Mouse (Mus musculus): ENCODE measurements around the gene Gpr153. TPM values are rescaled to one million over a fixed set of nuclear protein-coding genes. Genes with fewer than 3 reads are reported as not detected.
A peak's percentile ranks its signal among the peaks of the same experiment; 100 is the strongest.

Gene Gpr153
- total RNA-seq, 1 experiment: 5.1 TPM

DNA sequence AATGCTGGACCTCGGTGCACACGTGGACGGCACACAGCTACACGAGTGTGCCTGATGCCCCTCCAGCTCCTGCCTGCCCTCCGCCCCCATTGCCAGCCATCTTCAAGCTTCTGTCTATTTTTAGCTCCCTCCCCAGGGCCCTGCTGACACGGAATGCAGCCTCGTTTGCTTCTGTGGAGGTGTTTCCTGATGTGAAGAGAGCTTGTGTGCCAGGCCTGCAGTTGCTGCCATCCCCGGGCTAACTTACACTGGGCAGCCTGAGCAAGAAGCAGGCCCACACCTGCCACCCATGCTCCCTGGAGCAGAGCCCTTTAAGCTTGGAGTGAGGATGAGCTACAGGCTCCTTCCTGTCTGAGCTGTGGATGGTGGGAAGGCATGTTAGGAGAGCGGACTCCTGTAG is 11.8 kb upstream of the Gpr153 start:
- peaks cover 0 to 31% of the 10 kb centered on the region in 2 experiments; a peak in 3 of 4 replicates for H3K4me1 ChIP-seq (ENCODE audit: control insufficient read depth in 2 of 2, insufficient read depth in 2 of 2, low read length in 2 of 2, poor library complexity in 1 of 2)
- no peak overlapping the region for H3K27ac ChIP-seq (ENCODE audit: insufficient read depth, low read depth, low read length, poor library complexity, severe bottlenecking)
- no peaks in the 10 kb centered on the region for H3K36me3 ChIP-seq (ENCODE audit: control insufficient read depth, insufficient read depth, low read length, poor library complexity, severe bottlenecking)
- H3K9ac ChIP-seq (ENCODE audit: insufficient read depth, low read depth, low read length, poor library complexity, severe bottlenecking): no peak overlapping the region
- TF ChIP-seq CHD2 (IDR thresholded peaks at IDR 0.05; ENCODE audit: low read depth, low read length) (no peak), ZC3H11A (IDR thresholded peaks at IDR 0.05; ENCODE audit: borderline replicate concordance, low read depth, low read length) (no peak), HCFC1 (IDR thresholded peaks at IDR 0.05; ENCODE audit: borderline replicate concordance, insufficient read depth, low read length) (no peak), ZNF384 (IDR thresholded peaks at IDR 0.05; ENCODE audit: low read depth, low read length) (no peak), MAFK (IDR thresholded peaks at IDR 0.05; ENCODE audit: insufficient read depth, low read depth, low read length) (no peak)
- no peak overlapping the region for H3K4me3 ChIP-seq (ENCODE audit: insufficient read depth in 1 of 2, low read depth in 1 of 2, low read length in 2 of 2, poor library complexity in 1 of 2, severe bottlenecking in 1 of 2)
- DNase-seq (ENCODE audit: low read depth, low spot score): no peak
- in situ Hi-C loops (cut with MboI; ENCODE audit: low sequenced_read_pairs in 2 of 2, unreplicated experiment in 2 of 2): no loop called here
- no peaks in the 10 kb centered on the region for H3K9me3 ChIP-seq (ENCODE audit: control insufficient read depth, insufficient read depth, low read depth, low read length)

DNA sequence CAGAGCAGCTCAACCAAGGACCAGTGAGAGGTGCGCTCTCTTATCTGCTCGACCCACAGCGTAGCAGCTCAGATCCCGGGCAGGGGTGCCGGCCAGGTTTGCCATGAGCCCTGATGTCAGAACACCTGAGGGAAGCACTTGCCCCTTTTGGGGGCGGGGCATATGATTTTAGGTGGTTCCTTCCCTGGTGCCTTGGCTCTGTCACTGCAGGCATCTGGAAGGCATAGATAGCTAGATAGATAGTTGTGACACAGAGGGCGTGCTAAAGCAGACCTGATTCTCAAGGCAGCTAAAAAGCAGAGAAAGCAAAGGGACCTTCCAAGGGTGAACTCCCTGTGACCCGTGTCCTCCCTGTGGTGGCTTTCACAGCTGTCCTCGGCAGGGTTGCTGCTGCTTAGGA is 10.9 kb upstream of the Gpr153 start:
- TF ChIP-seq CHD2 (IDR thresholded peaks at IDR 0.05; ENCODE audit: low read depth, low read length): no peak
- no peak for TF ChIP-seq ZNF384 (IDR thresholded peaks at IDR 0.05; ENCODE audit: low read depth, low read length)
- no peak for TF ChIP-seq MAFK (IDR thresholded peaks at IDR 0.05; ENCODE audit: insufficient read depth, low read depth, low read length)
- no peak for TF ChIP-seq HCFC1 (IDR thresholded peaks at IDR 0.05; ENCODE audit: borderline replicate concordance, insufficient read depth, low read length)
- TF ChIP-seq ZC3H11A (IDR thresholded peaks at IDR 0.05; ENCODE audit: borderline replicate concordance, low read depth, low read length): no peak
- no peak for DNase-seq (ENCODE audit: low read depth, low spot score)
- Histone ChIP-seq H3K36me3 (ENCODE audit: control insufficient read depth, insufficient read depth, low read length, poor library complexity, severe bottlenecking) (peaks cover 3% of the 10 kb centered on the region; the same call in 1 of the 2 replicates), H3K9me3 (ENCODE audit: control insufficient read depth, insufficient read depth, low read depth, low read length) (no peaks in the 10 kb centered on the region), H3K9ac (ENCODE audit: insufficient read depth, low read depth, low read length, poor library complexity, severe bottlenecking) (no peak overlapping the region), H3K4me1 (ENCODE audit: control insufficient read depth in 2 of 2, insufficient read depth in 2 of 2, low read length in 2 of 2, poor library complexity in 1 of 2) (peaks cover 0 to 31% of the 10 kb centered on the region in 2 experiments; a peak in 3 of 4 replicates), H3K27ac (ENCODE audit: insufficient read depth, low read depth, low read length, poor library complexity, severe bottlenecking) (no peak overlapping the region), H3K4me3 (ENCODE audit: insufficient read depth in 1 of 2, low read depth in 1 of 2, low read length in 2 of 2, poor library complexity in 1 of 2, severe bottlenecking in 1 of 2) (no peak overlapping the region)
- in situ Hi-C loops (cut with MboI; ENCODE audit: low sequenced_read_pairs in 2 of 2, unreplicated experiment in 2 of 2): no loop called here

DNA sequence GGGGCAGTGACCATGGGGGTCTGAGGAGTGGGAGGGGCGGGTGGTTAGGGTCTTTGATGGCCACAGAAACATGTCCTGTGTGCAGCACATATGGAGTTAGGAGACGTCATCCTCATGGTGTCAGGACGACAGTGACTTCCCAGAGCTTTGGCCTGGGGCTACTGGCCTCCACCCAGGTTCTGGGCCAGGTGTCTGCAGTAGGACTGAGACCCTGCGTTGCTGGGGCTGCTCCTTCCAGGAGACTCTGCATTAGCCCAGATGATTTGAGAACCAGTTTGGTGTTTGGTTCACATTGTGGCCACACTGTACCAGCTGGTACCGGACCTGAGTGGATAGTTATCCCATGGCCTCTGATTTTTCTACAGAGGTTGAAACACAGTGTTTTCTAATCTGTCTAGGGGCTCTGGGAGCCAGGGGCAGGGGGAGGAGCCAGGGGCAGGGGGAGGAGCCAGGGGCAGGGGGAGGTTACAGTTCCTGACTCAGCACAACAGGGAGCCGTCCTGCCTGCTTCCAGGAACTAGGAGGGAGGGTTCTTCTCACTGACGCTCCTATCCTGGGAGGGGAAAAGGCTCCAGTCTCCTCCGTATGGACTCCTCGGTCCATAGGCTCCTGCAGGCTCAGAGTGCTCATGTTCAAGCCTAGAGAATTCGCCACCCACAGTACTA is 10.4 kb upstream of the Gpr153 start:
- Histone ChIP-seq H3K9ac (ENCODE audit: insufficient read depth, low read depth, low read length, poor library complexity, severe bottlenecking) (peak overlapping the region; percentile 46; the same call in 1 of the 2 replicates), H3K9me3 (ENCODE audit: control insufficient read depth, insufficient read depth, low read depth, low read length) (no peaks in the 10 kb centered on the region), H3K27ac (ENCODE audit: insufficient read depth, low read depth, low read length, poor library complexity, severe bottlenecking) (peak overlapping the region; percentile 37), H3K4me1 (ENCODE audit: control insufficient read depth in 2 of 2, insufficient read depth in 2 of 2, low read length in 2 of 2, poor library complexity in 1 of 2) (peaks cover 0 to 31% of the 10 kb centered on the region in 2 experiments; a peak in 3 of 4 replicates), H3K4me3 (ENCODE audit: insufficient read depth in 1 of 2, low read depth in 1 of 2, low read length in 2 of 2, poor library complexity in 1 of 2, severe bottlenecking in 1 of 2) (peak overlapping the region in 1 of 2 experiments; percentile 65; a peak in 2 of 4 replicates), H3K36me3 (ENCODE audit: control insufficient read depth, insufficient read depth, low read length, poor library complexity, severe bottlenecking) (peaks cover 6% of the 10 kb centered on the region; the same call in 1 of the 2 replicates)
- peak; percentile 75 for DNase-seq (ENCODE audit: low read depth, low spot score)
- TF ChIP-seq MAFK (IDR thresholded peaks at IDR 0.05; ENCODE audit: insufficient read depth, low read depth, low read length) (peak; percentile 92), HCFC1 (IDR thresholded peaks at IDR 0.05; ENCODE audit: borderline replicate concordance, insufficient read depth, low read length) (no peak)
- in situ Hi-C loops (cut with MboI; ENCODE audit: low sequenced_read_pairs in 2 of 2, unreplicated experiment in 2 of 2): no loop called here

- Histone ChIP-seq H3K9ac (ENCODE audit: insufficient read depth, low read depth, low read length, poor library complexity, severe bottlenecking) (peak overlapping the region; percentile 46; the same call in 1 of the 2 replicates), H3K4me3 (ENCODE audit: insufficient read depth in 1 of 2, low read depth in 1 of 2, low read length in 2 of 2, poor library complexity in 1 of 2, severe bottlenecking in 1 of 2) (peak overlapping the region in 1 of 2 experiments; percentile 65; a peak in 2 of 4 replicates), H3K4me1 (ENCODE audit: control insufficient read depth in 2 of 2, insufficient read depth in 2 of 2, low read length in 2 of 2, poor library complexity in 1 of 2) (peaks cover 0 to 31% of the 10 kb centered on the region in 2 experiments; a peak in 3 of 4 replicates), H3K27ac (ENCODE audit: insufficient read depth, low read depth, low read length, poor library complexity, severe bottlenecking) (peak overlapping the region; percentile 37), H3K9me3 (ENCODE audit: control insufficient read depth, insufficient read depth, low read depth, low read length) (no peaks in the 10 kb centered on the region), H3K36me3 (ENCODE audit: control insufficient read depth, insufficient read depth, low read length, poor library complexity, severe bottlenecking) (peaks cover 6% of the 10 kb centered on the region; the same call in 1 of the 2 replicates)
- TF ChIP-seq ZNF384 (IDR thresholded peaks at IDR 0.05; ENCODE audit: low read depth, low read length): no peak
- no peak for TF ChIP-seq CHD2 (IDR thresholded peaks at IDR 0.05; ENCODE audit: low read depth, low read length)
- no peak for TF ChIP-seq MAFK (IDR thresholded peaks at IDR 0.05; ENCODE audit: insufficient read depth, low read depth, low read length)
- no peak for TF ChIP-seq ZC3H11A (IDR thresholded peaks at IDR 0.05; ENCODE audit: borderline replicate concordance, low read depth, low read length)
- no peak for TF ChIP-seq HCFC1 (IDR thresholded peaks at IDR 0.05; ENCODE audit: borderline replicate concordance, insufficient read depth, low read length)
- in situ Hi-C loops (cut with MboI; ENCODE audit: low sequenced_read_pairs in 2 of 2, unreplicated experiment in 2 of 2): no loop called here
- no peak for DNase-seq (ENCODE audit: low read depth, low spot score)
Measured at GRCm38 (mm10) chr4:152264177-152264530, 9.9 kb upstream of the Gpr153 start.
